Mouse (Mus musculus) testis, adult 2 months (tissue): Measurements from ENCODE around the gene Cdhr3.

Experiments used
- CTCF ChIP-seq: fragments of 200-500 bp; IDR thresholded peaks from 2 replicates; pipeline ENCODE4 v1.5.1; 2012; ENCODE audit warnings: low read depth, mild to moderate bottlenecking, inconsistent platforms, low read length, moderate library complexity; ENCODE audit not compliant: control insufficient read depth, insufficient read depth, insufficient replicate concordance
- POLR2A ChIP-seq: fragments of 200-500 bp; IDR thresholded peaks from 2 replicates; pipeline ENCODE4 v1.6.1; 2012; ENCODE audit warnings: low read depth, mild to moderate bottlenecking, inconsistent platforms, low read length, moderate library complexity; ENCODE audit not compliant: control insufficient read depth

DNA sequence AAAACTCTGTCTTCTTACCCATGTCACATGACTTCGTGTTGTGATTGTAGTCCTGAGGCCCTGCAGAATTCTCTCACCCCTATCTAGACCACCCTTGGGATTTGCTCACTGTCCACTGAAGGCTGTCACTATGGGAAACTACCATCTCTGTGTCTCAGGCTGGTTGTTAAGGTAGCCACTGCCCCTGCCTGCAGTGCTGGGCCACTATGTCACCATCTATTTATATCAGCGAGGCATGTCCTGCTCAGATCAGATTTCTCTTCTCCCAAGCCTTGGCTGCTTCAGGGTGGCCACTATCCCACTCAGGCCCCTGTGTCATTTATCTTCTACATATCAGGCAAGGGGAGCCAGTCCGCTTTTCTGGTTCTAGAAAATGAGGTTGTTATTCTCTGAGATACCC lies 46.4 kb upstream of the Cdhr3 start:
- TF ChIP-seq CTCF = no peak
- TF ChIP-seq POLR2A = no peak
